Mouse (Mus musculus) neural tube, embryonic 13.5 days (tissue): ENCODE measurements at regions not wholly inside any gene's neighbourhood (a gene's known extent, or its start where the extent isn't known, plus 50 kb on each side); places are given as distances from the start of the nearest gene placed in this dataset.

Experiments
- ATAC-seq: fragments of 200-750 bp; cut with Nextera tagmentation; 2 replicates; pipeline ENCODE4 v1.8.0; 2017; ENCODE audit warnings: low read depth, mild to moderate bottlenecking, moderate TSS enrichment, moderate library complexity
- H3K27ac ChIP-seq: fragments of 300-500 bp; sonication (generic); replicated peaks from 2 replicates; pipeline ENCODE4 v1.5.1; 2015; ENCODE audit warnings: moderate library complexity, mild to moderate bottlenecking, inconsistent platforms
- H3K27me3 ChIP-seq: fragments of 300-500 bp; sonication (generic); 2 replicates; pipeline ENCODE4 v1.6.1; 2015; ENCODE audit warnings: mild to moderate bottlenecking, inconsistent platforms
- H3K36me3 ChIP-seq: fragments of 300-500 bp; sonication (generic); 2 replicates; pipeline ENCODE4 v1.6.1; 2015; ENCODE audit warnings: mild to moderate bottlenecking, inconsistent platforms
- H3K4me1 ChIP-seq: fragments of 300-500 bp; sonication (generic); replicated peaks from 2 replicates; pipeline ENCODE4 v1.6.1; 2015; ENCODE audit warnings: inconsistent platforms
- H3K4me2 ChIP-seq: fragments of 300-500 bp; sonication (generic); 2 replicates; pipeline ENCODE4 v1.6.1; 2015; ENCODE audit warnings: inconsistent platforms, mild to moderate bottlenecking, moderate library complexity
- H3K4me3 ChIP-seq: fragments of 300-500 bp; sonication (generic); 2 replicates; pipeline ENCODE4 v1.5.1; 2015; ENCODE audit warnings: mild to moderate bottlenecking, inconsistent platforms
- H3K9ac ChIP-seq: fragments of 300-500 bp; sonication (generic); 2 replicates; pipeline ENCODE4 v1.6.1; 2015; ENCODE audit warnings: moderate library complexity, mild to moderate bottlenecking, inconsistent platforms
- H3K9me3 ChIP-seq: fragments of 300-500 bp; sonication (generic); 2 replicates; pipeline ENCODE4 v1.6.1; 2016; ENCODE audit warnings: inconsistent platforms
- WGBS: fragments of 180-500 bp; shearing (Covaris S2); methylation state at CpG from one replicate; pipeline ENCODE4 v1.1.7; 2015; 5-methylcytosine and 5-hydroxymethylcytosine counted together

- WGBS, result 64% methylated on average over 4 of the region's 4 CpGs
- Histone ChIP-seq H3K36me3 (no peaks in the 10 kb centered on the region), H3K9ac (no peak overlapping the region), H3K27me3 (no peaks in the 10 kb centered on the region), H3K4me2 (no peak overlapping the region), H3K9me3 (no peaks in the 10 kb centered on the region), H3K27ac (no peak overlapping the region), H3K4me3 (no peak overlapping the region), H3K4me1 (peaks cover 8% of the 10 kb centered on the region; the same call in 1 of the 2 replicates)
- ATAC-seq, result peak; percentile 53
Measured at GRCm38 (mm10) chr3:39249224-39249892, 362.6 kb downstream of the Fat4 start.

DNA sequence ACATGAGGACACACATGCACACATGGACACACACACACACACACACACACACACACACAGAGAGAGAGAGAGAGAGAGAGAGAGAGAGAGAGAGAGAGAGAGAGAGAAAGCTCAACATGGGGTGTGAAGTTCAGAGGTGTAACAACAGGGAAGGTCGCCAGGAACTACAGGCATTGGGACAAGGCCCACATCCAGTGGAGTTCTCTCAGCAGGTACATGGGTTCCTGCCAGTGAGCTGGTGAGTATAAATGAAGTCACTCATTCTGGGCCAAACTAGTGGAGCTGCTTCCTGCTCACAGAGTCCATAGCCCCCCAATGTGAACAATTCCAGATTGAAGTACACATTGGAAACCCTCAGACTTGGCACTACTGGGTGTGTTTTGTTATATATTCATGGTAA, 366.3 kb downstream of the Fat4 start:
- H3K4me1 ChIP-seq, result peaks cover 8% of the 10 kb centered on the region; the same call in 1 of the 2 replicates
- H3K4me2 ChIP-seq, result no peak overlapping the region
- WGBS, result 90% methylated on average over 1 of the region's 1 CpGs
- no peak overlapping the region for H3K4me3 ChIP-seq
- no peak overlapping the region for H3K9ac ChIP-seq
- no peak for ATAC-seq
- no peaks in the 10 kb centered on the region for H3K36me3 ChIP-seq
- H3K27me3 ChIP-seq, result no peaks in the 10 kb centered on the region
- H3K27ac ChIP-seq, result no peak overlapping the region
- H3K9me3 ChIP-seq, result no peaks in the 10 kb centered on the region

- H3K9me3 ChIP-seq, result no peaks in the 10 kb centered on the region
- H3K4me2 ChIP-seq, result no peak overlapping the region
- H3K36me3 ChIP-seq, result no peaks in the 10 kb centered on the region
- H3K27ac ChIP-seq, result no peak overlapping the region
- H3K4me1 ChIP-seq, result no peaks in the 10 kb centered on the region
- 77% methylated on average over 2 of the region's 2 CpGs for WGBS
- H3K9ac ChIP-seq, result no peak overlapping the region
- ATAC-seq, result no peak
- no peak overlapping the region for H3K4me3 ChIP-seq
- no peaks in the 10 kb centered on the region for H3K27me3 ChIP-seq
Measured at GRCm38 (mm10) chr3:39264671-39265430, 378.1 kb downstream of the Fat4 start.

- no peak overlapping the region for H3K9ac ChIP-seq
- 92% methylated on average over 1 of the region's 1 CpGs for WGBS
- no peak overlapping the region for H3K4me3 ChIP-seq
- ATAC-seq, result no peak
- H3K36me3 ChIP-seq, result no peaks in the 10 kb centered on the region
- H3K9me3 ChIP-seq, result no peaks in the 10 kb centered on the region
- no peaks in the 10 kb centered on the region for H3K4me1 ChIP-seq
- no peak overlapping the region for H3K27ac ChIP-seq
- H3K4me2 ChIP-seq, result no peak overlapping the region
- no peaks in the 10 kb centered on the region for H3K27me3 ChIP-seq
Measured at GRCm38 (mm10) chr3:39265606-39266005, 378.9 kb downstream of the Fat4 start.

DNA sequence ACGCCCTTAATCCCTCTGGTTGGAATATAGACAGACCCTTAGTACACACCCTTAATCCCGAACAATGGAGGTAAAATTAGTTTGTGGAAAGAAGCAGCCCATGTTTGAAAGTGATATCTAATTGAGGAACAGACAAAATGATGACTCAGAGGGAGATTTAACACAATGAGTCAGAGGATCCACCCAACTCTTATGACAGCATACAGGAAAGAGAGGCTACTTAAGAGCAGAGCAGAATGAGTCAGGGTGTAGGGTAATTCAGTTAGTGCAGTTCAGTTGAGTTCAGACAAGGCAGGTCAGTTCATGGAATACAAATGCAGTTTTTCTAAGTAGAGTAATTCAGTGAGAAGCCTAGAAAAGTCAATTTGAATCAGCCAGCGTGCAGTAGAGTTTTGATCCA, 382.6 kb downstream of the Fat4 start:
- H3K36me3 ChIP-seq, result no peaks in the 10 kb centered on the region
- no peaks in the 10 kb centered on the region for H3K27me3 ChIP-seq
- peaks cover 10% of the 10 kb centered on the region; the same call in 1 of the 2 replicates for H3K4me1 ChIP-seq
- no peak overlapping the region for H3K4me2 ChIP-seq
- H3K4me3 ChIP-seq, result no peak overlapping the region
- no peaks in the 10 kb centered on the region for H3K9me3 ChIP-seq
- H3K27ac ChIP-seq, result no peak overlapping the region
- no peak overlapping the region for H3K9ac ChIP-seq
- no peak for ATAC-seq
- 87% methylated on average over 3 of the region's 3 CpGs for WGBS

- H3K9ac ChIP-seq, result no peak overlapping the region
- H3K4me1 ChIP-seq, result peaks cover 22% of the 10 kb centered on the region
- 97% methylated on average over 1 of the region's 1 CpGs for WGBS
Measured at GRCm38 (mm10) chr3:39272616-39273015, 385.9 kb downstream of the Fat4 start.

DNA sequence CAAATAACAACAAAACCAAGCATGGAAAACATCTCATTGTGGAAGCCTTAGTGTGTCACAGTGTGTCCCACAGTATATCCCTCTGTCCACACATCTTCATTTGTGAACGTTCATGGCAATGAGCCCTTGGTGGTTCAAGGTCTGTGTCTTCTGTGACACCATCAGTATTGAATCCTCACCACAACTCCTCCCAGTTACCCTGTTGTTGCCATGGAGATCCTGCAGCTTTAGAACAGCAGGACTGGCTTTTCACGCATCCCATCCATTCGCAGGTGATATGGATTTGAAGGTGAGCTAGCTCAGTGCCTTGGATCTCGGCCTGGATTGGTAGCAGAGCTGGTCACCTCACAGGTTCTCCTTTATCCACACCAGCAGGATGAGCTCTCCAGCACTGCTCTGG, 390.2 kb downstream of the Fat4 start:
- no peak overlapping the region for H3K27ac ChIP-seq
- H3K4me2 ChIP-seq, result no peak overlapping the region
- H3K4me1 ChIP-seq, result peaks cover 18% of the 10 kb centered on the region
- WGBS, result 77% methylated on average over 4 of the region's 4 CpGs
- no peaks in the 10 kb centered on the region for H3K27me3 ChIP-seq
- ATAC-seq, result no peak
- H3K9ac ChIP-seq, result no peak overlapping the region
- no peaks in the 10 kb centered on the region for H3K9me3 ChIP-seq
- no peak overlapping the region for H3K4me3 ChIP-seq
- no peaks in the 10 kb centered on the region for H3K36me3 ChIP-seq

More at GRCm38 (mm10) chr3:39272616-39273015, 385.9 kb downstream of the Fat4 start:
- H3K9me3 ChIP-seq, result no peaks in the 10 kb centered on the region
- no peak overlapping the region for H3K27ac ChIP-seq
- no peak for ATAC-seq
- H3K36me3 ChIP-seq, result no peaks in the 10 kb centered on the region
- no peak overlapping the region for H3K4me3 ChIP-seq
- H3K27me3 ChIP-seq, result no peaks in the 10 kb centered on the region
- no peak overlapping the region for H3K4me2 ChIP-seq

GRCm38 (mm10) chr3:39277310-39277709, 390.6 kb downstream of the Fat4 start:
- Histone ChIP-seq H3K4me2 (no peak overlapping the region), H3K4me1 (peaks cover 18% of the 10 kb centered on the region), H3K27ac (no peak overlapping the region), H3K4me3 (no peak overlapping the region), H3K27me3 (no peaks in the 10 kb centered on the region), H3K9me3 (no peaks in the 10 kb centered on the region), H3K9ac (no peak overlapping the region), H3K36me3 (no peaks in the 10 kb centered on the region)
- no peak for ATAC-seq
- 72% methylated on average over 6 of the region's 6 CpGs for WGBS

- H3K27ac ChIP-seq, result no peak overlapping the region
- no peak for ATAC-seq
- no peak overlapping the region for H3K9ac ChIP-seq
- no peaks in the 10 kb centered on the region for H3K9me3 ChIP-seq
- H3K4me1 ChIP-seq, result 0 out of 2 replicates have a peak, but pooled peaks cover 3% of the 10 kb centered on the region
- no peak overlapping the region for H3K4me2 ChIP-seq
- WGBS, result 86% methylated on average over 3 of the region's 3 CpGs
- no peaks in the 10 kb centered on the region for H3K36me3 ChIP-seq
- H3K4me3 ChIP-seq, result no peak overlapping the region
- H3K27me3 ChIP-seq, result no peaks in the 10 kb centered on the region
Measured at GRCm38 (mm10) chr3:39295255-39295654, 408.5 kb downstream of the Fat4 start.

- Histone ChIP-seq H3K9me3 (no peaks in the 10 kb centered on the region), H3K4me3 (no peak overlapping the region), H3K9ac (no peak overlapping the region), H3K4me1 (0 out of 2 replicates have a peak, but pooled peaks cover 3% of the 10 kb centered on the region), H3K4me2 (no peak overlapping the region), H3K27ac (no peak overlapping the region), H3K27me3 (no peaks in the 10 kb centered on the region), H3K36me3 (no peaks in the 10 kb centered on the region)
- WGBS, result 70% methylated on average over 4 of the region's 4 CpGs
- ATAC-seq, result no peak
Measured at GRCm38 (mm10) chr3:39296257-39296656, 409.5 kb downstream of the Fat4 start.

- Histone ChIP-seq H3K9ac (no peak overlapping the region), H3K36me3 (no peaks in the 10 kb centered on the region), H3K27ac (no peak overlapping the region), H3K4me2 (no peak overlapping the region), H3K9me3 (no peaks in the 10 kb centered on the region), H3K27me3 (no peaks in the 10 kb centered on the region), H3K4me3 (no peak overlapping the region), H3K4me1 (no peaks in the 10 kb centered on the region)
- WGBS, result 46% methylated on average over 1 of the region's 1 CpGs
- no peak for ATAC-seq
Measured at GRCm38 (mm10) chr3:39309487-39309886, 422.7 kb downstream of the Fat4 start.

DNA sequence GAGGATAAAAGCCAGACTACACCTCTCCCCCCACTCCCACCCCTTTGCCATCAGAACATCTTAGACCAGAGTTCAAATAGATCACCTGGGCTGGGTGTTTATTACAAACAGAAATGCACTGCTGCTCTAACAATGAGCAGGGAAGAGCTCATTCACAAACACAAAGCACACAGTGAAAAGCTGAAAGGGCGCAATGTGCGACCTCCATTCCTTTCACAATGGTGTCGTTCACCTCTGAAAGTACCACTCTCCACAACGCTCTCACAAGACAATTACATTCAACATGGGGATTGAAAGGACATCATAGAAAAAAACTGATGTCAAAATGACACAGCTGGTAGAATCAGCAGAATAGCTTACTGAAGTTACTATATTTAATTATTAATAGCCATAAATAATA, 426.8 kb downstream of the Fat4 start:
- no peaks in the 10 kb centered on the region for H3K36me3 ChIP-seq
- no peak overlapping the region for H3K4me3 ChIP-seq
- WGBS, result 52% methylated on average over 4 of the region's 4 CpGs
- no peaks in the 10 kb centered on the region for H3K9me3 ChIP-seq
- H3K4me2 ChIP-seq, result no peak overlapping the region
- H3K9ac ChIP-seq, result no peak overlapping the region
- H3K27ac ChIP-seq, result no peak overlapping the region
- H3K4me1 ChIP-seq, result no peaks in the 10 kb centered on the region
- no peak for ATAC-seq
- H3K27me3 ChIP-seq, result no peaks in the 10 kb centered on the region
